Mouse (Mus musculus): ENCODE measurements around the gene Pdzrn3.

Pdzrn3 gene

DNA sequence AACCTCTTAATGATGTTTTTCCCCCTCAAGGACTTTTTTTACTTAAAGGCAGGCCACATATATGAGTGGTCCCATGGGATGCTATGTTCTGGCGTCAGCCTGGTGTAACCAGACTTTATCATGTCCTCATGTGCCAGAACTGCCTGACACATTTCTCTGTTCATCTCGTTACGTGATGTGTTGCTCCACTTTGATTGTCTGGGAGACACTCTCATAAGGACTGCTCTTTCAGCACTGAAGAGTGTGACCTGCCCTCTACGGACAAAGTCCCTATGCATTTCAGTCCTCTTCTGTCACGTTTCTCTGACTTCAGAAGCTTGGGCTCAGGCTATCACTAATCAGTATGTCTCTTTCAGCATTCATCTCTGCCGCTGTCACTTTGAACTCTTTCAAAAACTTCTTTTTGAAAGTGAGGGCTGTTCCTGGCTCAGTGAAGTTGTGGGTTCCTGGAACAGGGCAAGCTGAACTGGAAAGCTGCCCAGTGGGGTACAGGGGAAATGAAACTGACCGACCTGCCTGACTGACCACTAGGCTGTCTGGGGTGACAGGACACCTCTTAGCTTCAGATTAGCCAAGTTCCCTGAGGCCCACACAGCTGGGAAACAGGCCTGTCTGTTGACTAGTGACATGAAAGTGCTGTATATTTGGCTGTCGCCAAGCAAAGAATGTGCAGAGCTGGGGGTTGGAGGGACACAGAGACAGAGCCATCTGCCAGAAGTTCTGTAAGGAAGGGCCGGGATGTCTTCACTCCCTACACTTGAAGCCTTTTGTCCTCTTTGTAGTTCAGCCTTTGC is 10.7 kb downstream of the Pdzrn3 start:
- DNase-seq (ENCODE audit: low read depth): no peak

GRCm38 (mm10) chr6:101365795-101366194 is 11.9 kb downstream of the Pdzrn3 start:
- no peak for DNase-seq (ENCODE audit: low read depth)

GRCm38 (mm10) chr6:101363904-101364303 is 13.8 kb downstream of the Pdzrn3 start:
- no peak for DNase-seq (ENCODE audit: low read depth)

DNA sequence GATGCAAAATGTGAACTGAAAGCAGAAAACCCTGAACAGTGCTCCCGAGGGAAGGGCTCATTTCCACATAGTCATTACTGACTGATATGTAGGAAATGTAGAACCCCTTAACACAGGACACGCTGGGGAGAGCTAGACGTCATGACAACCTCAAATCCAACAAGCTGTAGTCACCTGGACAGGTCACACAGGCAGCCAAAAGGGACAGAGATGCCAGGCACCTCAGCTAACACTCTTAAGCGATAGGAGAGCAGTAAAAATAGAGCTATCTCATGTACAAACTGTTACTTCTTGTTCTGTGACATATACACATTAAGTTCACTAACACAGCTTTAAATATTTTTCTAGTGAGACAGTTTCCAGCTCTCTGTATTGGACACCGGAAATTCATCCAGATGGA is 15.0 kb downstream of the Pdzrn3 start:
- DNase-seq (ENCODE audit: low read depth): no peak

GRCm38 (mm10) chr6:101362268-101362667 is 15.4 kb downstream of the Pdzrn3 start:
- no peak for DNase-seq (ENCODE audit: low read depth)

DNA sequence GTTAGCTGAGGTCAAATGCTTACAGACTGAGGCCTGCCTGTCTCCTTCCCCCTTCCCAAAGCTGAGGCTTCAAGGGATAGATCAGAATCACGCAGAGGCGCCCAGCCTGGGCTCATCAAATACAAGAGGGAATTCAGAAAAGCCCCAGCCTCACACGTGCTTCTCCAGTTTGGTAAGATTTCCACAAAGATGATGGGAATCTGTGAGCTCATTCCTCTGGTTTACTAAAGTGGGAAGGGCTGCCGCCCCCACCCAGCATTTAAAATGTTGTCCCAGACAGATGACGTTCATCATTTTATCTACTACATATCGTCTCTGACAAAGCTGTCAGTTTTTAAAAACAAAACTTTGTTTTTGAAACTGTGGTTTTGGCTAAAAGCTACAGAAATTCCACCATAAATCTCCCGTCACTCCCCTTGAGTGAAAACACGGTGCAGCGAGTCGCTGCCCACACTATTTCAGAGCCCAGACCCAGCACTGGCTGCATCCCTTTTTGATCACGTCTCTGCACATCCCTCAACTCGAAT is 17.4 kb downstream of the Pdzrn3 start:
- peak; percentile 86 for DNase-seq (ENCODE audit: low read depth)

DNA sequence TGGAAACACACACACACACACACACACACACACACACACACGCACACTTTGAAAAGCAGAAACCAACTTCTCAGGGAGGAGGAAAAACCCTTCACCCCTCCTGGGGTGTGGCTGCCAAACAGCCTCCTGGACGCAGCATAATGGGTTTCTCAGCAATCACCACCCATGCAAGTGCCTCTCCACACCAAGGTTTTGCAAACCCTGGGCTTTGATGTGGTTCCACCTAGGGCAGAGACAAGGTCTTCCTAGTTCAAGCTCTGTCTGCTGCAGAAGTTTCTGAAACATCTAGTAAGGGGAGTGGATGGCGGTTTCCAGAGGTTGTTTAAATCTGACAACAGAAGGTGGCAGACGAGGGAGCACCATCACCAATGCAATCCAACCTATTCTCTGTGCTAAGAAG is 18.1 kb downstream of the Pdzrn3 start:
- no peak for DNase-seq (ENCODE audit: low read depth)

DNA sequence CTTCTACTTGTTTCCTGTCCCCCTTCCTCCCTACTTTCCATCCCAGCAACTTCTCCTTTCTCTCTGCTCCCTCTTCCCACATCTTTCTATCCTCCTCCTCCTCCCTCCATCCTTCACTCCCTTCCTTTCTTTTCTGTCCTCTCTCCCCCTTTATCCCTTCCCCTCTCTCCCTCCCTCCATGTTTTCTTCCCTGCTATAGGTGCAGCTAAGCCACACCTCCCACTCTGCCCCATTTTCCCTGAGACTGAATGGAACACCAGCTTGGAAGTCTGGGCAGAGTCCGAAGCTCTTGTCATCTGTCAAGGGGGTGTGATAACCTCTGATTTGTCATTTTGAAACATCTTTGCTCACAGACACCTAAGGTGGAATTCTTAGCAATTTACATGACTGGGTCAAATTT is 22.8 kb downstream of the Pdzrn3 start:
- DNase-seq (ENCODE audit: low read depth): no peak

DNA sequence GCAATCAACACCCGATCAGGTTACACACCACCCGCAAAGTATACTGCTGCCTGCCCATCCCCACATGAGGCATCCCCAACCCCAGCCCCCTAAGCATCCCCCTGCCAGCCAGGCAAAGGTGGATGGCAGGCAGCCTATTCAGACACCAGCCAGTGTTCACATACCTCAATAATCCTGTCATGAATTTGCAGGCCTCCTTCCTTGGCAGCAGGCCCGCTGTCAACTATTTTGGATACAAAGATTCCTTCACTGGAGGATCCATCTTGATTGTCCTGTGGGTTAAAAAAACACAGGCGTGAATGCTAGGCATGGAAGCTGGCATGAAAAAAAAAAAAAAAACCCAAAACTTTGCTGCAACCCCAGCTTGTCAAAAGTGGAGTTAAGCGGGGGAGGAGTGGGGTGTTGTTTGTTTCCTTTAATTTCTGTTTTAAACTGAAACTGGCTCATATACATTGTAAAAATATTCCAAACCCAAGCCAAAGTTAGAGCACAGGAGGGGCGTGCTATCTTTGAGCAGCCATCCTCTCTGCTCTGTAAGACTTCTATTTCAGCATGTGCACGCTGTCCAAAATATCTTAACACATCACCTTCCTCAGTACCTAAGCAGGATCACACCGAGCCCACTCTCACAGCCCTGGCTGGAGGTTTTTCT is 23.3 kb downstream of the Pdzrn3 start:
- no peak for DNase-seq (ENCODE audit: low read depth)

- DNase-seq (ENCODE audit: low read depth): no peak
These were observed 24.0 kb downstream of the Pdzrn3 start for GRCm38 (mm10) chr6:101353701-101354100.

- DNase-seq (ENCODE audit: low read depth): no peak
These were observed 25.1 kb downstream of the Pdzrn3 start for GRCm38 (mm10) chr6:101352626-101353025.

GRCm38 (mm10) chr6:101351100-101351499 is 26.6 kb downstream of the Pdzrn3 start:
- no peak for DNase-seq (ENCODE audit: low read depth)

DNA sequence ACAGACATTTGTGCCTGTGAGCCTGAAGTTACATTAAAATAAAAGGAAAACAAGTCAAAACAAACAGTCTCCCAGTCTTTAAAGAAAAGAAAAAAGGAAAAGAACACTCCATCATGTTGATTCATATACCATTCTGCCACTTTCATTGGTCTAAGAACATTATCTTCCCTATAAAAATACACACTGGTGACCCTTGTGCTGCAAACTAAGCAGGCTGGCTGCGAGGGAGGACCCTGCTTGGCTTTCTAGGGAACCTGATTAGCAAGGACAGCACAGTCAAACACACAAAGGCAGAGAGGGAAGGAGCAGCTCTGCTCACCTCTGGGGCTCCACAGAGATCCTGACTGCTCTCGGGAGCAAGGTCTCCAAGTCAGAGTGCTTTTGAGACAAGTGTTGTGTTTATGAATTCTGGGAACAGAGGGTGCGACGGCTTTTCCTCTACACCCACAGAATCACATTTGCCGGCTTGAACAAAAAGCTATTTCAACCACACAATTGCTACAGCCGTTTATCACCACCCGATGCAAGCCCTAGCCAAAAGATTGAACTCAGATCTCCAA is 27.2 kb downstream of the Pdzrn3 start:
- DNase-seq (ENCODE audit: low read depth): no peak

DNA sequence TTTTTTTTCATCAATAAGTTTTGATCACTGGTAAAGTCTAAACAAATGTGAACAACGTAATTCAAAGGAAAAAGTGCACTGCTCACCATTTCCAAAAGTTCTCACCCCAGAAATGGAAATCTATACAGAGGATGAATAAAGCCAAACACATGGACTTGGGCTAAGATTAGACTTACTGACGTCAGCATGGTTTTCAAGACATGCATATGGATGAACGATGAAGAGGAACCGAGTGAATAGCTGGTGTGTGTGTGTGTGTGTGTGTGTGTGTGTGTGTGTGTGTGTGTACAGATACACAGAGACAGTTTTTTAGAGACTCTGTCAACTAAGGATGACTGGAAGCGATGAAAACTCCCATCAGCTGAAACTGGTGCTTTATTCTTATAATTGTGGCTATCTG is 29.2 kb downstream of the Pdzrn3 start:
- DNase-seq (ENCODE audit: low read depth): no peak

DNA sequence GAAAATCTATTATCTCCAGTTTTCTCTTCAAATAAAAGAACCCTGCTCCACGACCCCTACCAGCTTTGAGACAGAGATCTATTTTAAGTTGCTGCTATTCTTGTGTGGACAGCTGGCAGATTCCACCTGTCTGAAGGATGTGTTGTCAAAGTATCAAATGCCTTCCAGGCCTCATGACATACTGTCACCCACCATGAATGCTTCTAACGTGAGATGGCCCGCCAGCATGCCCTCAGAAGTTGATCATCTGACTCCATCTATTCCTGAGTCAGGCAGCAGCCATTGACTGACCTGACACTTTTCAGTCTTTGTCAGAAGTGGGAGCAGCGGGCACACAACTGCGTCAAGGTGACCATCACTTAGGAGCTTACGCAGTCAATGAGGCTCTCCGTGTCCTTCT is 37.6 kb downstream of the Pdzrn3 start:
- no peak for DNase-seq (ENCODE audit: low read depth)

DNA sequence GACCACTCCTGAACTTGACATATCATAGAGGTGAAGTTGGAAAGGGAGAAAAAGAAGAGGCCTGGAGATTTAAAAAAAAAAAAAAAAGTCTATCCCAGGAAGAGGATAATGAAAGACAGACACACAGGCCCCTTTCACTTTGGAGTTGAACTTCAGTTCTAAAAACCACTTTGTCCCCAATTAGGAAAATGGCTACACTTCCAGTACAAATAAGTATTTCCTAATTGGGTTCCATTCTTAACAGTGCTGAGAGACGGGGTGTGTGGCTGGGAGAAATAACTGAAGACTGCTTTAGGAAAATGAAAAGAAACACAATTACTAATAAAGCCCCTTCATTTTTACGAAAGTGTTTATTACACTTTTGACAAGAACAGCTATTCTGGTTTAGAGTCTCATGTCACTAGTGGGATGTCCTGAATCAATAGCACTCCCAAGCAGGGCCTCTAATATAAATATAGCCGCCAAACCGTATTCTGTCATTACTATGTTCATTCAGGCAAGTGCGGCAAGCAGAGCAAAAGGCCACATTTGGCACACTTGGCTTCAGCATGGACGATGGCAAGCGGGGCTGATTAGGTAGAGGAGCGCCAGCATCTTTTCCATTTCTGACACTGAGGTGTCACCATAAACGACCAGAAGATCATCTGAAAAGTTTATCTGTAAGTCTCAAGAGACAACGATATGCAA is 39.7 kb downstream of the Pdzrn3 start:
- no peak for DNase-seq (ENCODE audit: low read depth)

- no peak for DNase-seq (ENCODE audit: low read depth)
These were observed 41.0 kb downstream of the Pdzrn3 start for GRCm38 (mm10) chr6:101336660-101337059.

DNA sequence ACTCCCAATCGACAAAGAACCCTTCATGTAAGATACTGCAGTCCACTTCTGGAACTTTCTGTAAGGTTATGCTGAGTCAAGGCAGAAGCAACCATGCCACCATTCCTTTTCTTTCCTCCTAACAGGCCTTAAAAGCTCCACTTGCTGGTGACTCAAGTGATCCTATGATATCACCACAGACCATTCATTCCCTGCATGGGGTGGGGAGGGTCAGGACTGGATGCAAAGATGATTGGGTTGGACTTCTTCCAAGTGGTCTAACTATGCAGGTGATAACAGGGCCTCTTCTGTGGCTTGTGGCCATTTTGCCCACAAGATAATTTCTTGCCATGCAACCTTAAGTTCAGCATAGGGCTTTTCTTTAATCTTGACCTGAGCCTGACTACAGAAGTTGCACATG is 42.0 kb downstream of the Pdzrn3 start:
- DNase-seq (ENCODE audit: low read depth): no peak

- no peak for DNase-seq (ENCODE audit: low read depth)
These were observed 43.2 kb downstream of the Pdzrn3 start for GRCm38 (mm10) chr6:101334495-101334894.

DNA sequence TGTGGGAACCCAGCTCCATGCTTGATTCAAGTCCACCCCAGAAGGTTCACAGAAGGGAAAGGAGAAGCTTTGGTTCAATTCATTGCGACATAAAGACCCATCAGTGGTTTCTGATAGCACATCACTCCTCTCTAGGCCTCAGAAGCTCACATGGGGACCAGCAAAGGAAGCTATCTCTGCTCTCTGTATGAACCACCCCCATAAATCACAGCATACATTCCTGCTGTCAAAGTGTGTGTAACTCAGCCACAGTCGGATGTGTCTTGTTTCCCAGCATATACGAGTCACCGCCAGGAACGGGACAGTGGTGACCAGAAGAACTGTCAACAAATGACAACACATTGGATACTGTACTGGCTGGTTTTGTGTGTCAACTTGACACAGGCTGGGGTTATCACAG is 47.3 kb downstream of the Pdzrn3 start:
- DNase-seq (ENCODE audit: low read depth): no peak

- DNase-seq (ENCODE audit: low read depth): no peak
These were observed 48.2 kb downstream of the Pdzrn3 start for GRCm38 (mm10) chr6:101329499-101329898.

DNA sequence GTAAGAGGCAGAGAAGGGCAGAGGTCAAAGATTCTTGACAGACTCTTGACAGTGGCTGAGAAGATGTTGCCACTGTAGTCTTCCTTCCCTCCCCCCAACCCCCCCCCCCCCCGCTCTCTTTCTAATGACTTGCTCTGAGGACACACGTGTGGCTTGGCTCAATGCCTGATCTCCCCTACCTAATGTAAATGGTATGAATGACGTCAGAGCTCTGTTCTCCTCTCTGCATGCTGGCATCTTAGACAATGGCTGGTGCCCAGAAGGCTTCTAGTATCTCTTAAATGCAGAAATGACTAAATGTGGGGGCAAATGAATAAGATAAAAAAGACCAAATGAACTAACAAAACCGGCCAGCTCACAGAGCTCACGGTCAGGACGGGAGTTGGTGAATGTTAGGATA is 49.2 kb downstream of the Pdzrn3 start:
- DNase-seq (ENCODE audit: low read depth): no peak

DNA sequence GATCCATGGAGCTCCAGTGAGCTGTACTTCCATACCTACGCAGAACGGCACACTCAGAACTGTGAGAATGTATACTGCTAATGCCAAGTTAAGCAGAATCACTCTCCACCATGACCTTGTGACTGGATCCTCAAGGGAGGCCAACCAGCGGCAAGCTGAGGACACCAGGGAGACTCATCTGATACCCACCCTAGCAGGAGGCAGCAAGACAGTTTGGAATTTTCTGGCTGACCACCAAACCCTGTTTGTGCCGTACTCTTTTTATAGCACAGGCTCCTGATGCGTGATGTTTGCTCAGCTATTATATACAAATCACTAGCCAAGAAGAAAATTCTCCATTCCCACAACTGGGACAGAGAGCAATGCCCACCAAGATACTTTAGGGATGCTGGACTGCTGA is 50.0 kb downstream of the Pdzrn3 start:
- DNase-seq (ENCODE audit: low read depth): no peak
